Mouse (Mus musculus) thymus, adult 2 months (tissue): Measurements from ENCODE around the gene Nkx6-1. TPM values are rescaled to one million over a fixed set of nuclear protein-coding genes. Genes with fewer than 3 reads are reported as not detected.

Experiments
- DNase-seq: peaks from one replicate; pipeline ENCODE4 v3.0.0; 2021
- H3K27ac ChIP-seq: fragments of 200-500 bp; 2 replicates; pipeline ENCODE4 v1.5.1; 2012; ENCODE audit warnings: low read length, control low read depth; ENCODE audit not compliant: control insufficient read depth, insufficient read depth
- H3K27me3 ChIP-seq: fragments of 200-500 bp; 2 replicates; pipeline ENCODE4 v1.6.1; 2012; ENCODE audit warnings: mild to moderate bottlenecking, low read length, moderate library complexity, mixed read lengths; ENCODE audit not compliant: control insufficient read depth, insufficient read depth
- H3K36me3 ChIP-seq: fragments of 200-500 bp; 2 replicates; pipeline ENCODE4 v1.6.1; 2012; ENCODE audit warnings: mild to moderate bottlenecking, low read length, moderate library complexity; ENCODE audit not compliant: control insufficient read depth, insufficient read depth
- H3K4me1 ChIP-seq: fragments of 200-500 bp; replicated peaks from 2 replicates; pipeline ENCODE4 v1.6.1; 2012; ENCODE audit warnings: low read length; ENCODE audit not compliant: control insufficient read depth, insufficient read depth
- H3K4me3 ChIP-seq: fragments of 200-500 bp; 2 replicates; pipeline ENCODE4 v1.5.1; 2012; ENCODE audit warnings: mild to moderate bottlenecking, low read length, control low read depth, moderate library complexity; ENCODE audit not compliant: control insufficient read depth, insufficient read depth
- CTCF ChIP-seq: fragments of 200-500 bp; IDR thresholded peaks from 2 replicates; pipeline ENCODE4 v1.5.1; 2012; ENCODE audit warnings: mild to moderate bottlenecking, control low read depth, low read length, moderate library complexity, borderline replicate concordance; ENCODE audit not compliant: control insufficient read depth, poor library complexity, insufficient read depth; ENCODE audit errors: extremely low read depth
- POLR2A ChIP-seq: fragments of 200-500 bp; IDR thresholded peaks from 2 replicates; pipeline ENCODE4 v1.6.1; 2012; ENCODE audit warnings: mild to moderate bottlenecking, low read length, control low read depth, moderate library complexity; ENCODE audit not compliant: control insufficient read depth, poor library complexity, insufficient read depth; ENCODE audit errors: extremely low read depth
- WGBS: fragments of 180-500 bp; shearing (Covaris S2); methylation state at CpG from one replicate; pipeline ENCODE4 v1.1.7; 2018; 5-methylcytosine and 5-hydroxymethylcytosine counted together
- polyA plus RNA-seq: library from polyadenylated mRNA; depleted of rRNA; stranded (reverse); fragments of >200 nt; gene quantifications from 2 replicates; pipeline ENCODE4 v1.2.3, GENCODE M21; 2012

Nkx6-1 gene
- polyA plus RNA-seq, 1 experiment: not detected

- DNase-seq: no peak
- Histone ChIP-seq H3K36me3 (no peaks in the 10 kb centered on the region), H3K27me3 (peaks cover 19% of the 10 kb centered on the region), H3K4me3 (no peak overlapping the region), H3K27ac (no peak overlapping the region), H3K4me1 (peaks cover 2% of the 10 kb centered on the region; the same call in 1 of the 2 replicates)
- 11% methylated on average over 18 of the region's 18 CpGs for WGBS
- TF ChIP-seq CTCF (no peak), POLR2A (no peak)
Observed at GRCm38 (mm10) chr5:101666713-101667112, 1.9 kb upstream of the Nkx6-1 start.

- WGBS: 7% methylated on average over 9 of the region's 9 CpGs
- TF ChIP-seq CTCF: no peak
- no peak for TF ChIP-seq POLR2A
- H3K4me3 ChIP-seq: no peak overlapping the region
- no peak for DNase-seq
- peaks cover 2% of the 10 kb centered on the region; the same call in 1 of the 2 replicates for H3K4me1 ChIP-seq
- H3K27me3 ChIP-seq: peaks cover 19% of the 10 kb centered on the region
- H3K36me3 ChIP-seq: no peaks in the 10 kb centered on the region
- H3K27ac ChIP-seq: no peak overlapping the region
Observed at GRCm38 (mm10) chr5:101666091-101666490, 1.3 kb upstream of the Nkx6-1 start.

DNA sequence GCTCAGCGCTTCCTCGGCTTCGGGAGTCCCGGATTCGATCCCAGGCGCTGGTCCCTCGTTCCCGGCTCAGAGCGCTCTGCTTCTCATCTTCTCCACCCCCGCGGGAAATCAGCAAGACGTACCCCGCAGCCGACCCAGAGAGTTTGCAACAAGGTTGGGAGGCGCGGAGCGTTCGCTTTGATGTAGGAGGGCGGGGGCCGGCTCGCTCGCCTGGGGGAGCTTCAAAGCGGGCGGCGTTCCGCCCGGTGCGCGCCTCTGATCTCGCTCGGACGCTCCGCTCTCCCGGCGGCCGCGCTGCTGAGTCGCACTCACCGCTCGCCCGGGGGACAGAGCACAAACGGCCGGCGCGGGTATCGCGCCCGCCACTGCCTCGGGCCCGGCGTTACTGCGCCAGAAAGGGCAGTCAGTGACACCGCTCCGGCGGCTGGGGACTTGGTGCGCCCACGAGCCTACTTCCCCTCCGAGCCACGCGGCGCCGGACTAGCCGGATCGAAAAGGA lies 324 bp downstream of the Nkx6-1 start:
- Histone ChIP-seq H3K27ac (no peak overlapping the region), H3K4me3 (no peak overlapping the region), H3K4me1 (peaks cover 2% of the 10 kb centered on the region; the same call in 1 of the 2 replicates), H3K27me3 (peaks cover 21% of the 10 kb centered on the region), H3K36me3 (no peaks in the 10 kb centered on the region)
- DNase-seq: no peak
- WGBS: 1% methylated on average over 64 of the region's 64 CpGs
- no peak for TF ChIP-seq POLR2A
- no peak for TF ChIP-seq CTCF

GRCm38 (mm10) chr5:101663621-101664422 lies 974 bp downstream of the Nkx6-1 start:
- Histone ChIP-seq H3K4me1 (peaks cover 2% of the 10 kb centered on the region; the same call in 1 of the 2 replicates), H3K27ac (no peak overlapping the region), H3K36me3 (no peaks in the 10 kb centered on the region), H3K4me3 (no peak overlapping the region), H3K27me3 (peaks cover 24% of the 10 kb centered on the region)
- WGBS: 3% methylated on average over 91 of the region's 94 CpGs
- no peak for DNase-seq
- TF ChIP-seq CTCF: no peak

DNA sequence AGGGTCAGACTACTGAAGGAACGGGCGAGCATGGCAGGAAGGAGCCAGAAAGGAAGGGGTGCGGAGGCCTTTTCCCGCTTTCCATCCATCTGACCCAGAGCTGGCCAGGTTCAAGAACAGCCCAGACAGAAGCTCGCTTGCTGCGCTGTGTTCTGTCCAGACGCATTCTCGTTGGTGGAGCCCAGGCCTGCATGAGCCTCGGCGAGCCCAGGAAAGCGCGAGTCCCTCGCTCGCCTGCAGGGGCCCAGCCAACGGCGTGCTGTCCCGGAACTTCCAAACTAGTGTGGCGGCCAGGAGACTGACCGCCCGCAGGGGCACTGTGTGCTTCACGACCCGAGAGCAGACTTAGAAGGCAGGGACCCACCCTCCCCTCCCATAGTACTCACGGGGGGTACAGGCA lies 1.6 kb downstream of the Nkx6-1 start:
- no peak overlapping the region for H3K27ac ChIP-seq
- no peak for DNase-seq
- peaks cover 27% of the 10 kb centered on the region for H3K27me3 ChIP-seq
- peaks cover 2% of the 10 kb centered on the region; the same call in 1 of the 2 replicates for H3K4me1 ChIP-seq
- no peaks in the 10 kb centered on the region for H3K36me3 ChIP-seq
- WGBS: 4% methylated on average over 23 of the region's 23 CpGs
- TF ChIP-seq POLR2A (no peak), CTCF (no peak)
- no peak overlapping the region for H3K4me3 ChIP-seq

GRCm38 (mm10) chr5:101662485-101662884 lies 2.3 kb downstream of the Nkx6-1 start:
- Histone ChIP-seq H3K36me3 (no peaks in the 10 kb centered on the region), H3K4me3 (no peak overlapping the region), H3K27me3 (peaks cover 27% of the 10 kb centered on the region), H3K27ac (no peak overlapping the region), H3K4me1 (peaks cover 2% of the 10 kb centered on the region; the same call in 1 of the 2 replicates)
- 10% methylated on average over 8 of the region's 8 CpGs for WGBS
- TF ChIP-seq CTCF: no peak
- TF ChIP-seq POLR2A: no peak
- no peak for DNase-seq
